In genomic region chr6:114722046-114722445, GRCm38 (mm10) we compare ENCODE assay signal across 15 mouse cellular contexts.
"Had no signal": no experiment of that assay in that cellular context is flagged by ENCODE, and none has a peak within 500 bp of the region (broad histone marks: within the 10 kb centered on the region; RNA-seq: fewer than 3 reads in every experiment).

No protein-coding gene starts in this region.

- H3K27ac ChIP-seq: lung, embryonic 15.5 days; macrophage; midbrain, embryonic 13.5 days; midbrain, embryonic 15.5 days; neural tube, embryonic 12.5 days had no signal

- H3K4me3 ChIP-seq: lung, embryonic 15.5 days; megakaryocyte, embryonic 14.5 days; midbrain, embryonic 13.5 days; midbrain, embryonic 15.5 days; neural tube, embryonic 12.5 days had no signal

- ATAC-seq: lung, postnatal 0 days; midbrain, embryonic 13.5 days; midbrain, embryonic 15.5 days had no signal

- DNase-seq: lung, adult 2 months; lung, postnatal 14 days; lung, postnatal 36 days; right cerebral cortex, postnatal 14 days; spleen, adult 18-20 months; thymus, adult 18-20 months; thymus, postnatal 14 days; thymus, postnatal 36 days had no signal
